ENCODE assay signal across 9 mouse cellular contexts in genomic region chr1:160233921-160234320, GRCm38 (mm10). TPM values are rescaled to one million over a fixed set of nuclear protein-coding genes. Genes with fewer than 3 reads are reported as not detected.
A peak's percentile ranks its signal among the peaks of the same experiment; 100 is the strongest.
DNase-seq lines count a peak whose midpoint lies in the region; ATAC-seq and TF ChIP-seq lines count a peak whose summit lies in the region.
"Had no signal": no experiment of that assay in that cellular context is flagged by ENCODE, and none has a peak within 500 bp of the region (broad histone marks: within the 10 kb centered on the region; RNA-seq: fewer than 3 reads in every experiment).

No protein-coding gene starts in this region.

- DNase-seq in gastrocnemius, adult 18-20 months (ENCODE audit: low spot score), result peak; percentile 19
- no peak for DNase-seq in gastrocnemius, adult 8-10 months (ENCODE audit: low spot score in 2 of 2)
- peak; percentile 27 for DNase-seq in 416B (ENCODE audit: low read depth)
- no peak for DNase-seq in testis, postnatal 10 days (ENCODE audit: low spot score)
- no peak for DNase-seq in hindbrain, postnatal 0 days (ENCODE audit: low spot score)
- DNase-seq in cerebellum, adult 9-11 months, result no peak

- no peaks in the 10 kb centered on the region for H3K4me1 ChIP-seq in heart, embryonic 12.5 days (replicated peaks)
- no peaks in the 10 kb centered on the region for H3K4me1 ChIP-seq in hindbrain, postnatal 0 days (ENCODE audit: insufficient read depth, low read length)

- peak overlapping the region; percentile 44; the same call in 1 of the 2 replicates for H3K27ac ChIP-seq in heart, embryonic 12.5 days (ENCODE audit: poor library complexity, severe bottlenecking)
- no peak overlapping the region for H3K27ac ChIP-seq in hindbrain, postnatal 0 days

- H3K27me3 ChIP-seq in heart, embryonic 12.5 days (replicated peaks), result no peaks in the 10 kb centered on the region
- no peaks in the 10 kb centered on the region for H3K27me3 ChIP-seq in hindbrain, postnatal 0 days (ENCODE audit: insufficient read depth, low read length)

- no peak overlapping the region for H3K4me3 ChIP-seq in heart, embryonic 12.5 days
- H3K4me3 ChIP-seq in hindbrain, postnatal 0 days (ENCODE audit: low read length), result no peak overlapping the region
- H3K4me3 ChIP-seq: erythroblast, embryonic 14.5 days had no signal

- no peak for TF ChIP-seq CTCF in hindbrain, postnatal 0 days (IDR thresholded peaks at IDR 0.05; ENCODE audit: low read depth)

- no peak overlapping the region for H3K9ac ChIP-seq in heart, embryonic 12.5 days
- no peak overlapping the region for H3K9ac ChIP-seq in hindbrain, postnatal 0 days (replicated peaks; ENCODE audit: low read length)

- H3K4me2 ChIP-seq in heart, embryonic 12.5 days, result no peak overlapping the region
- no peak overlapping the region for H3K4me2 ChIP-seq in hindbrain, postnatal 0 days (ENCODE audit: low read depth, low read length)

- no peaks in the 10 kb centered on the region for H3K9me3 ChIP-seq in heart, embryonic 12.5 days (replicated peaks)
- H3K9me3 ChIP-seq in hindbrain, postnatal 0 days (ENCODE audit: low read length), result no peaks in the 10 kb centered on the region

- H3K36me3 ChIP-seq in heart, embryonic 12.5 days, result no peaks in the 10 kb centered on the region
- H3K36me3 ChIP-seq in hindbrain, postnatal 0 days (ENCODE audit: insufficient read depth, low read length), result peaks cover 7% of the 10 kb centered on the region; the same call in 1 of the 2 replicates

- ATAC-seq in heart, embryonic 12.5 days (ENCODE audit: insufficient number of reproducible peaks, low FRiP score), result no peak
- ATAC-seq in megakaryocyte progenitor cell, adult 5-6 weeks (replicated peaks; ENCODE audit: poor library complexity), result peak; percentile 94
- no peak for ATAC-seq in hindbrain, postnatal 0 days

RNA-seq across cellular contexts. Expression of gene Cacybp, which starts 21.2 kb away (rescaled TPM):
- total RNA-seq in gastrocnemius, adult 18-20 months (2021), result 10 to 100 TPM; 55.7 to 56.1 TPM
- total RNA-seq in gastrocnemius, adult 8-10 months (2022), result 10 to 100 TPM; 52.4 to 67.6 (median 60.6) TPM
- polyA plus RNA-seq in heart, embryonic 12.5 days (2016; fragmentation: Nextera tagmentation; extraction: Ambion mirVana), result 175 and 181 TPM in 2 replicates
- 338 and 369 TPM in 2 replicates for total RNA-seq in megakaryocyte progenitor cell, adult 5-6 weeks (2015)
- total RNA-seq in megakaryocyte progenitor cell, adult 5-6 weeks (2017), result 281 and 317 TPM in 2 replicates
- total RNA-seq in hindbrain, postnatal 0 days (2014; rRNA removed), result 49.5 and 76.6 TPM in 2 replicates
- 316 and 317 TPM in 2 replicates for polyA plus RNA-seq in hindbrain, postnatal 0 days (2015; fragmentation: Nextera tagmentation; extraction: Ambion mirVana)

RNA-seq across cellular contexts. Expression of gene Mrps14, which starts 38.9 kb away (rescaled TPM):
- total RNA-seq in gastrocnemius, adult 18-20 months (2021), result 10 to 100 TPM; 68.9 to 74.9 TPM
- 10 to 100 TPM; 74.2 to 82.8 (median 81.0) TPM for total RNA-seq in gastrocnemius, adult 8-10 months (2022)
- 184 and 185 TPM in 2 replicates for polyA plus RNA-seq in heart, embryonic 12.5 days (2016; fragmentation: Nextera tagmentation; extraction: Ambion mirVana)
- 198 and 201 TPM in 2 replicates for total RNA-seq in megakaryocyte progenitor cell, adult 5-6 weeks (2015)
- 151 and 173 TPM in 2 replicates for total RNA-seq in megakaryocyte progenitor cell, adult 5-6 weeks (2017)
- 7.3 and 16.9 TPM in 2 replicates for total RNA-seq in hindbrain, postnatal 0 days (2014; rRNA removed)
- polyA plus RNA-seq in hindbrain, postnatal 0 days (2015; fragmentation: Nextera tagmentation; extraction: Ambion mirVana), result 138 and 149 TPM in 2 replicates

Comparison
In these comparisons a context has a peak if more than half of its experiments do, and no peak if none do; other contexts are left out.
1. DNase-seq: peak in gastrocnemius, adult 18-20 months (single experiment) and 416B (single experiment); none in gastrocnemius, adult 8-10 months (0 of 2), testis, postnatal 10 days (single experiment), hindbrain, postnatal 0 days (single experiment) and cerebellum, adult 9-11 months (single experiment).